Mouse (Mus musculus) heart, embryonic 13.5 days (tissue): ENCODE results near the gene Pam16. TPM values are rescaled to one million over a fixed set of nuclear protein-coding genes. Genes with fewer than 3 reads are reported as not detected.

Source experiments
- ATAC-seq: fragments of 200-750 bp; cut with Nextera tagmentation; 2 replicates; pipeline ENCODE4 v1.8.0; 2017; ENCODE audit warnings: moderate TSS enrichment; ENCODE audit not compliant: insufficient number of reproducible peaks, low FRiP score, low TSS enrichment; ENCODE audit errors: extremely low read depth
- H3K27ac ChIP-seq: fragments of 300-500 bp; sonication (generic); replicated peaks from 2 replicates; pipeline ENCODE4 v1.5.1; 2015; ENCODE audit warnings: moderate library complexity, mild to moderate bottlenecking, inconsistent platforms
- H3K27me3 ChIP-seq: fragments of 300-500 bp; sonication (generic); replicated peaks from 2 replicates; pipeline ENCODE4 v1.6.1; 2015; ENCODE audit warnings: mild to moderate bottlenecking, inconsistent platforms
- H3K36me3 ChIP-seq: fragments of 300-500 bp; sonication (generic); 2 replicates; pipeline ENCODE4 v1.6.1; 2015; ENCODE audit warnings: mild to moderate bottlenecking, inconsistent platforms
- H3K4me1 ChIP-seq: fragments of 300-500 bp; sonication (generic); 2 replicates; pipeline ENCODE4 v1.6.1; 2015; ENCODE audit warnings: inconsistent platforms
- H3K4me2 ChIP-seq: fragments of 300-500 bp; sonication (generic); 2 replicates; pipeline ENCODE4 v1.6.1; 2015; ENCODE audit warnings: inconsistent platforms, mild to moderate bottlenecking, moderate library complexity
- H3K4me3 ChIP-seq: fragments of 300-500 bp; sonication (generic); 2 replicates; pipeline ENCODE4 v1.5.1; 2015; ENCODE audit warnings: moderate library complexity, mild to moderate bottlenecking, inconsistent platforms
- H3K9ac ChIP-seq: fragments of 300-500 bp; sonication (generic); 2 replicates; pipeline ENCODE4 v1.6.1; 2015; ENCODE audit warnings: inconsistent platforms, mild to moderate bottlenecking, moderate library complexity
- H3K9me3 ChIP-seq: fragments of 300-500 bp; sonication (generic); 2 replicates; pipeline ENCODE4 v1.6.1; 2016; ENCODE audit warnings: inconsistent platforms
- WGBS: fragments of 180-500 bp; shearing (Covaris S2); methylation state at CpG from one replicate; pipeline ENCODE4 v1.1.7; 2015; ENCODE audit warnings: mixed read lengths; 5-methylcytosine and 5-hydroxymethylcytosine counted together
- polyA plus RNA-seq: library from polyadenylated mRNA; unstranded; fragments of >200 nt; fragmentation: Nextera tagmentation; extraction: Ambion mirVana; gene quantifications from 2 replicates; pipeline ENCODE4 v1.2.1, GENCODE M21; 2015

Gene Pam16
- polyA plus RNA-seq, 1 experiment from 2014 or later = 136 TPM

GRCm38 (mm10) chr16:4598891-4599543 is 25.8 kb downstream of the Pam16 start:
- 19% methylated on average over 6 of the region's 6 CpGs for WGBS
- Histone ChIP-seq H3K9ac (peak overlapping the region; percentile 66), H3K36me3 (no peaks in the 10 kb centered on the region), H3K27ac (peak overlapping the region; percentile 89), H3K4me2 (peak overlapping the region; percentile 28), H3K4me1 (peaks cover 88% of the 10 kb centered on the region), H3K9me3 (no peaks in the 10 kb centered on the region), H3K27me3 (no peaks in the 10 kb centered on the region), H3K4me3 (no peak overlapping the region)
- ATAC-seq = no peak

GRCm38 (mm10) chr16:4598041-4598440 is 26.7 kb downstream of the Pam16 start:
- no peak for ATAC-seq
- Histone ChIP-seq H3K4me1 (peaks cover 86% of the 10 kb centered on the region), H3K4me2 (peak overlapping the region; percentile 28), H3K9me3 (no peaks in the 10 kb centered on the region), H3K9ac (peak overlapping the region; percentile 66), H3K36me3 (no peaks in the 10 kb centered on the region), H3K27ac (peak overlapping the region; percentile 89; the same call in 1 of the 2 replicates), H3K27me3 (no peaks in the 10 kb centered on the region), H3K4me3 (no peak overlapping the region)
- WGBS = 61% methylated on average over 5 of the region's 5 CpGs

GRCm38 (mm10) chr16:4597296-4597695 is 27.5 kb downstream of the Pam16 start:
- Histone ChIP-seq H3K27ac (peak overlapping the region; percentile 97; the same call in 1 of the 2 replicates), H3K4me3 (peak overlapping the region; percentile 90; the same call in 1 of the 2 replicates), H3K9ac (peak overlapping the region; percentile 98), H3K9me3 (no peaks in the 10 kb centered on the region), H3K4me1 (peaks cover 86% of the 10 kb centered on the region), H3K4me2 (peak overlapping the region; percentile 83), H3K36me3 (no peaks in the 10 kb centered on the region), H3K27me3 (no peaks in the 10 kb centered on the region)
- no peak for ATAC-seq
- WGBS = 52% methylated on average over 7 of the region's 7 CpGs

- Histone ChIP-seq H3K4me3 (peak overlapping the region; percentile 90), H3K36me3 (no peaks in the 10 kb centered on the region), H3K4me2 (peak overlapping the region; percentile 83), H3K9ac (peak overlapping the region; percentile 98), H3K27me3 (no peaks in the 10 kb centered on the region), H3K27ac (peak overlapping the region; percentile 97; the same call in 1 of the 2 replicates), H3K4me1 (peaks cover 86% of the 10 kb centered on the region), H3K9me3 (no peaks in the 10 kb centered on the region)
- 65% methylated on average over 2 of the region's 2 CpGs for WGBS
- ATAC-seq = no peak
Observed at GRCm38 (mm10) chr16:4596836-4597235, 28.0 kb downstream of the Pam16 start.

- Histone ChIP-seq H3K27ac (peak overlapping the region; percentile 97), H3K4me3 (peak overlapping the region; percentile 90), H3K4me2 (peak overlapping the region; percentile 83), H3K36me3 (peaks cover 2% of the 10 kb centered on the region), H3K9me3 (no peaks in the 10 kb centered on the region), H3K27me3 (no peaks in the 10 kb centered on the region), H3K9ac (peak overlapping the region; percentile 98), H3K4me1 (peaks cover 84% of the 10 kb centered on the region)
- ATAC-seq = no peak
- 18% methylated on average over 3 of the region's 3 CpGs for WGBS
Observed at GRCm38 (mm10) chr16:4596141-4596728, 28.6 kb downstream of the Pam16 start.

GRCm38 (mm10) chr16:4595527-4595963 is 29.2 kb downstream of the Pam16 start:
- no peak for ATAC-seq
- H3K4me1 ChIP-seq = peaks cover 77% of the 10 kb centered on the region

GRCm38 (mm10) chr16:4594814-4595526 is 29.8 kb downstream of the Pam16 start:
- Histone ChIP-seq H3K27me3 (no peaks in the 10 kb centered on the region), H3K27ac (peak overlapping the region; percentile 97), H3K9ac (peak overlapping the region; percentile 98), H3K4me3 (peak overlapping the region; percentile 90), H3K4me2 (peak overlapping the region; percentile 83), H3K36me3 (peaks cover 14% of the 10 kb centered on the region), H3K9me3 (no peaks in the 10 kb centered on the region), H3K4me1 (peaks cover 71% of the 10 kb centered on the region)
- WGBS = 1% methylated on average over 41 of the region's 52 CpGs
- ATAC-seq = peak; percentile 4; the same call in 1 of the 2 replicates

More at GRCm38 (mm10) chr16:4595527-4595963, 29.2 kb downstream of the Pam16 start:
- no peaks in the 10 kb centered on the region for H3K27me3 ChIP-seq
- H3K4me3 ChIP-seq = peak overlapping the region; percentile 90
- WGBS = 8% methylated on average over 5 of the region's 5 CpGs
- H3K9me3 ChIP-seq = no peaks in the 10 kb centered on the region
- peaks cover 9% of the 10 kb centered on the region for H3K36me3 ChIP-seq
- peak overlapping the region; percentile 83 for H3K4me2 ChIP-seq
- H3K9ac ChIP-seq = peak overlapping the region; percentile 98
- H3K27ac ChIP-seq = peak overlapping the region; percentile 97

- Histone ChIP-seq H3K4me3 (peak within 1 kb of the TSS; percentile 90), H3K9me3 (no peaks in the 10 kb centered on the region), H3K27me3 (no peaks in the 10 kb centered on the region), H3K9ac (peak within 1 kb of the TSS; percentile 98), H3K4me2 (peak within 1 kb of the TSS; percentile 83), H3K27ac (peak within 1 kb of the TSS; percentile 97), H3K4me1 (peaks cover 64% of the 10 kb centered on the region), H3K36me3 (peaks cover 22% of the 10 kb centered on the region)
- peak; percentile 66 for ATAC-seq
- 2% methylated on average over 20 of the region's 74 CpGs for WGBS
Observed at GRCm38 (mm10) chr16:4593971-4594813, 30.6 kb downstream of the Pam16 start, which contains the start of gene Glis2. TSS of gene Glis2 (plus strand) at chr16:4594713.

- ATAC-seq = no peak
- Histone ChIP-seq H3K27ac (peak overlapping the region; percentile 97), H3K4me1 (peaks cover 55% of the 10 kb centered on the region), H3K27me3 (no peaks in the 10 kb centered on the region), H3K4me3 (peak overlapping the region; percentile 90), H3K4me2 (peak overlapping the region; percentile 83), H3K9me3 (no peaks in the 10 kb centered on the region), H3K9ac (peak overlapping the region; percentile 98), H3K36me3 (peaks cover 22% of the 10 kb centered on the region)
- WGBS = 12% methylated on average over 32 of the region's 32 CpGs
Observed at GRCm38 (mm10) chr16:4592909-4593875, 31.6 kb downstream of the Pam16 start.

- Histone ChIP-seq H3K27me3 (no peaks in the 10 kb centered on the region), H3K9ac (no peak overlapping the region), H3K36me3 (peaks cover 22% of the 10 kb centered on the region), H3K4me3 (no peak overlapping the region), H3K9me3 (no peaks in the 10 kb centered on the region), H3K27ac (no peak overlapping the region), H3K4me2 (no peak overlapping the region), H3K4me1 (peaks cover 47% of the 10 kb centered on the region)
- 94% methylated on average over 9 of the region's 9 CpGs for WGBS
- ATAC-seq = no peak
Observed at GRCm38 (mm10) chr16:4590236-4590635, 34.6 kb downstream of the Pam16 start.
